Mouse (Mus musculus) adrenal gland, adult 8-10 months (tissue): Measurements from ENCODE around the gene Plppr4. TPM values are rescaled to one million over a fixed set of nuclear protein-coding genes. Genes with fewer than 3 reads are reported as not detected.

Experiments used
- DNase-seq: peaks from one replicate; pipeline ENCODE4 v3.0.0; 2022
- total RNA-seq, 4 experiments: library from RNA; stranded (reverse); gene quantifications; 2 replicates each; pipeline ENCODE4 v1.2.4; 2022

The Plppr4 gene
- total RNA-seq: 1 to 10 TPM; 1.1 to 2.2 (median 1.6) TPM

- no peak for DNase-seq
These were observed at the start of gene Plppr4 for GRCm38 (mm10) chr3:117360528-117360927. Gene Plppr4 (minus strand): TSS chr3:117360876.

- DNase-seq: no peak
These were observed 45.1 kb upstream of the Plppr4 start for GRCm38 (mm10) chr3:117405821-117406220.

- DNase-seq: no peak
These were observed 43.1 kb upstream of the Plppr4 start for GRCm38 (mm10) chr3:117403740-117404139.

- DNase-seq: no peak
These were observed 5.4 kb upstream of the Plppr4 start for GRCm38 (mm10) chr3:117366041-117366440.

GRCm38 (mm10) chr3:117359686-117360521 lies 772 bp downstream of the Plppr4 start:
- DNase-seq: peak; percentile 12

GRCm38 (mm10) chr3:117358981-117359628 lies 1.6 kb downstream of the Plppr4 start:
- DNase-seq: no peak

- DNase-seq: no peak
These were observed 3.3 kb downstream of the Plppr4 start for GRCm38 (mm10) chr3:117357367-117357766.

GRCm38 (mm10) chr3:117353940-117354339 lies 6.7 kb downstream of the Plppr4 start:
- no peak for DNase-seq

GRCm38 (mm10) chr3:117346351-117346750 lies 14.3 kb downstream of the Plppr4 start:
- no peak for DNase-seq

GRCm38 (mm10) chr3:117331502-117331901 lies 29.2 kb downstream of the Plppr4 start:
- DNase-seq: no peak

- no peak for DNase-seq
These were observed 31.2 kb downstream of the Plppr4 start for GRCm38 (mm10) chr3:117329485-117329884.

GRCm38 (mm10) chr3:117326551-117326950 lies 34.1 kb downstream of the Plppr4 start:
- DNase-seq: no peak

GRCm38 (mm10) chr3:117319671-117320070 lies 41.0 kb downstream of the Plppr4 start:
- no peak for DNase-seq

- DNase-seq: no peak
These were observed 47.3 kb downstream of the Plppr4 start for GRCm38 (mm10) chr3:117313339-117313738.

GRCm38 (mm10) chr3:117312097-117312496 lies 48.6 kb downstream of the Plppr4 start:
- DNase-seq: no peak

- DNase-seq: no peak
These were observed 49.8 kb downstream of the Plppr4 start for GRCm38 (mm10) chr3:117310801-117311368.

GRCm38 (mm10) chr3:117309580-117309910 lies 51.1 kb downstream of the Plppr4 start:
- DNase-seq: no peak

GRCm38 (mm10) chr3:117308895-117309579 lies 51.6 kb downstream of the Plppr4 start:
- no peak for DNase-seq

GRCm38 (mm10) chr3:117307555-117307954 lies 53.1 kb downstream of the Plppr4 start:
- DNase-seq: no peak

GRCm38 (mm10) chr3:117304037-117304436 lies 56.6 kb downstream of the Plppr4 start:
- no peak for DNase-seq

GRCm38 (mm10) chr3:117300735-117301271 lies 59.9 kb downstream of the Plppr4 start:
- DNase-seq: no peak

GRCm38 (mm10) chr3:117297735-117298134 lies 62.9 kb downstream of the Plppr4 start:
- DNase-seq: no peak
